Mouse (Mus musculus) B cell, adult 2 months (primary cell): ENCODE results near the gene Gins1.
"Not testable (repeated sequence)": the region's sequence is repeated elsewhere in the genome, so short reads cannot be mapped to it uniquely, and the experiment has no call there.

Experiments
- DNase-seq, 2 experiments: peaks; one replicate each; pipeline ENCODE4 v3.0.0; 2022

Gene Gins1

DNA sequence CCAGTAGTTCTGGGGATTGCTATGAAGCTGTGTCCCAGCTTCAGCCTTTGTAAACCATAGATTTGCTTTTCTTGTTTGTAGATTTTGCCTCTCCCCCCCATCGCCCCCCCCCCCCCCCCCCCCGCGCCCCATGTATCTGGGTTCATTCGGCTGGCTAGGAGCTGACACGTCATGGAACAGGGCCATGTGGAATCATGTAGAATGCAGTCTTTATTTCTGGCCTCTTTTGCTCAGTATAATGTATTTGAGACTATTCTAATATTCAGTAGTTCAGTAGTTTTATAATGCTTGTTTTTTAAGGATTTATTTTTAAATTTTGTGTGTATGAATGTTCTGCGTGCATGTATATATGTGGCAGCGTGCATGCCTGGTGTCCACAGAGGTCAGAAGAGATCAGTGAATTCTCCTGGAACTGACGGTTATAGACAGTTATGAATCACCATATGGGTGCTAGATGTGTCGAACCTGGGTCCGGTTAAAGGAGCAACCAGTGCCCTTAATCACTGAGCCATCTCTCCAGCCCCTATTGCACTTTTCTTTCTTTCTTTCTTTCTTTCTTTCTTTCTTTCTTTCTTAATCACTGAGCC is 5.2 kb downstream of the Gins1 start:
- DNase-seq = no peak

DNA sequence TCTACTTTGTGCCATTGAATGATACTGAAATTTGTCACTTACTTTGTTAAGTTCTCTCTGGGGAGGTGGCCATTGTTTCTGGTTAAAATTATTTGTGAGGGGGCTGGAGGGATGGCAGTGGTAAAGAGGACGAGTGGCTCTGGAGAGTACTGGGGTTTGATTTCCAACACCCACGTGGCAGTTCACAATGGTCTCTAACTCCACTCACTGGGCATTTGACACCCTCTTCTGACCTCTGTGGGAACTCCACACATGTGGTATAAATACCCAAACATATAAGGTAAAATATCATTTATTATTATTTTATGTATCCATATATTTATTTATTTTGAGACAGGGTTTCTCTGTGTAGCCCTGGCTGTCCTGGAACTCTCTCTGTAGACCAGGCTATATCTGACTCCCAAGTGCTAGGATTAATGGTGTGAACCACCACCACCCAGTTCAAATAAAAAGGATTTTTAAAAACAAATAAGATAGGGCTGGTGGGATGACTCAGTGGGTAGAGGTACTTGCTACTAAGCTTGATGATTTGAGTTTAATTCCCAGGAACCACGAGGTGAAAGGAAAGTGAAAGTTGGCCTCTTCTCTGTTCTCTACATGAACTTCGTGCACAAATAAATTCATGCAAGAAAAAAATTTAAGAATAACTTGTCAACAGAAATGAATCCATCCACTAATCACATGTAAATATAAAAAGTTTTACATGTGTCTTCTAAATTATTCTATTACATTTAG is 9.7 kb downstream of the Gins1 start:
- DNase-seq = no peak

DNA sequence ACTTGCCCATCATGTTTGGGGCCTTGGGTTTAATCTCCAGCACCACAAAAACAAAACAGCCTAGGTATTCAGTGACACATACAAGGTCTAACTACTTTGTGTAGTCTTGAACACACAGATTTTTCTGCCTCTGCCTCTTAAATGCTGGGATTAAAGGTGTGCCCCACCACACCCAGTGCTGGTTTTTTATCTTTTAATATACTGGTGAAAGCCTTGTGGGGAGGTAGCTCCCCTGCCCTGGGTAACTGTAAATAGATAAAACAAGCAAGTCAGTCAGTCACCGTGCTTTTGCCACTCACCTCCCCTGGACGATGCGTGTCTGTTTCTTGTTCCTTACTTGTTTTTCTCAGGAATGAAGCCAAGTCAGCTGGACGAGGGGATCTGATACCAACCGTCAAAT is 10.6 kb downstream of the Gins1 start:
- no peak for DNase-seq

DNA sequence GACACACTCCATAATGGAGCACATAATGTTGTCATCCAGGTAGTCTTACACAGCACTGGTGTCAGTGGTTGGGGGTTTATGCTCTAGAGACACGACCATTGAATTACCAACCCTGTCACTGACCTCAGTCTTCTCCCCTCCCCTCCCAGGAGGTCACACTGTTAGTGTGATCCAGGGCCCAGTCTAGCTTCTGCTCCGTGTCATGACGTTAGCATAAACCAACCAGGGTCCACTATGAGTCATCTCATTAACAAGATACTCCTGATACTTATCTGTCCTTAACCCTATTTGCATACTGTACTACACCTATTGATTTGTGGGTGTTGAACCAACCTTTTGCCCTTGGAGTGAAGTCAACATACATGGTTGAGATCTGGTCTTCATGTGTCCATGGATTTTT is 13.5 kb downstream of the Gins1 start:
- DNase-seq = no peak

DNA sequence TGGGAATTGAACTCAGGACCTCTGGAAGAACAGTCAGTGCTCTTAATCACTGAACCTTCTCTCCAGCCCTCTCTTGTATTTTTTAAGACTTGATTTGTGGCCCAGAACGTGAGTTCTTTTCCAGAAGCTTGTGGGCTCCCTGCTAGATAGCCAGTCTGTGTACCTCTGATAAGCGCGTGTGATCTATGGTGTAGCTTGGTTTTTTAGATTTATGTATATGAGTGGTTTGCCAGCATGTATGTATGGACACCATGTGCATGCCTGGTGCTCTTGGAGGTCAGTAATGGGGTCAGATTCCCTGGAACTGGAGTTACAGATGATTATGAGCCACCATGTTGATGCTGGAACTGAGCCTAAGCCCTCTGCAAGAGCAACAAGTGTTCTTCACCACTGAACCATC is 15.3 kb downstream of the Gins1 start:
- DNase-seq = no peak

DNA sequence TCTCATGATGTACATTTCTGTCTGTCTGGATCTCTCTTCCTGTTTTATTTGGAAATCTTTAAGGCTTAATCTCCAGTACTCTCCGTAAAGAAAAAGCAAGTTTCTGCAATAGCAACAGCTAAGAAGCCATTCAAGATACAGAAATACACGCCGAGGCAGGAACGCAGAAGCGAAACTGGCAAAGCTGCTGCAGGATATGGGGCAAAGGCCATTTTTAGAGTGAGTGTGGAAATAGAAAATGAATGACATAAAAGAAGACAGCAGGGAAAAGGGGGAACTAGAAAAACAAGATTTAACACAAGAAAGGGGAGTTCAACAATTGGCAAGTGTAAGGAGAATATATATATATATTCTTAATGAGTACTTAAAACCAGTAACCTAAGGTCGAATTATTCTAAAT is 16.5 kb downstream of the Gins1 start:
- DNase-seq = no peak

DNA sequence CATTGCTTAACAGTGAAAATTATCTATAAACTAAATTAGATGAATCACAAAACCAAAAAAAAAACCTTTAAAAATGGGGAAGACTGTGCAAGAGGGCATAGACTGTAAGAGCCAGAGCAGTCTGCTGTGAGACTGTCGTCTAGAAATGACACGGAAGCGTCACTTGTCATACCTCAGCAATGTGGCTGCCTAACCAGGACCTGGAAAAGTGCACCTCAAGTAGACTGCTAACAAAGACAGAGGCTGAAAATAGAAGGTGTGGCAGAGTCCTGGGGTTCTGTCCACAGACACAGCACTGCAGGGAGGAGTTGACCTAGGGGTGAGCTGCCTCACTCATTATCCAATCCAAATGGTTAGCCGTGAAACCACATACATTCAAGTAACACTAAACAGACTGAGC is 17.0 kb downstream of the Gins1 start:
- DNase-seq = no peak

DNA sequence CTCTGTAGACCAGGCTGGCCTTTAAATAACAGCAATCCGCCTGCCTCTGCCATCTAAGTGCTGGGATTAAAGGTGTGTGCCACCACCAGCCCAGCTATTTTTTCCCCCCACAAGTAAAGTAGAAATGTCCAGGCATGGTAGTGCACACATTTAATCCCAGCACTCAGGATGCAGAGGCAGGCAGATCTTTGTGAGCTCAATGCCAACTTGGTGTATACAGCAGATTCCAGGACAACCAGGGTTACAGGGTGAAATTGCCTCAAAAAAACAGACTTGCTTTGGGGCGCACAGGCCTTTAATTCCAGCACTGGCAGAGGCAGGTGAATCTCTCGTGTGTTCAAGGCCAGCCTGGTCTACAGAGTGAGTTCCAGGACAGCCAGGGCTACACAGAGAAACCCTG is 17.8 kb downstream of the Gins1 start:
- no peak for DNase-seq

DNA sequence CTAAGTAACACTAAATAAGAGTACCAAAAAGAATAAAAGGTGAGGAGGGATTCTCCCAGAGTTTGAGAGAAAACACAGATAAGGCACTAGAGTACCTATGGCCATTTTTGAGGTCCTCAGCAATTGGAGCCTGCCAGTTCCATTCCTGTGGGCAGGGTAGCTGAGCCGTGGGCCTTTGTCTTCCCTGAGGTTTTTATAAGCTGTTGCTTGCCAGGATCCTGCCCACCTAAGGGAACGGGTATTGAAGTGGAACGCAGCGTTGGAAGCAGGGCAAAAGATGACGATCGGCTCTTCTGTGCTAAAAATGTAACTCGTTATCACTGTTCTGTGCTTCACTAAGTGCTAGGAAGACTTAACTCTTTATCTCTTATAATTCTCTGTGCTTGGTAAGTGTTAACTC is 18.3 kb downstream of the Gins1 start:
- no peak for DNase-seq

DNA sequence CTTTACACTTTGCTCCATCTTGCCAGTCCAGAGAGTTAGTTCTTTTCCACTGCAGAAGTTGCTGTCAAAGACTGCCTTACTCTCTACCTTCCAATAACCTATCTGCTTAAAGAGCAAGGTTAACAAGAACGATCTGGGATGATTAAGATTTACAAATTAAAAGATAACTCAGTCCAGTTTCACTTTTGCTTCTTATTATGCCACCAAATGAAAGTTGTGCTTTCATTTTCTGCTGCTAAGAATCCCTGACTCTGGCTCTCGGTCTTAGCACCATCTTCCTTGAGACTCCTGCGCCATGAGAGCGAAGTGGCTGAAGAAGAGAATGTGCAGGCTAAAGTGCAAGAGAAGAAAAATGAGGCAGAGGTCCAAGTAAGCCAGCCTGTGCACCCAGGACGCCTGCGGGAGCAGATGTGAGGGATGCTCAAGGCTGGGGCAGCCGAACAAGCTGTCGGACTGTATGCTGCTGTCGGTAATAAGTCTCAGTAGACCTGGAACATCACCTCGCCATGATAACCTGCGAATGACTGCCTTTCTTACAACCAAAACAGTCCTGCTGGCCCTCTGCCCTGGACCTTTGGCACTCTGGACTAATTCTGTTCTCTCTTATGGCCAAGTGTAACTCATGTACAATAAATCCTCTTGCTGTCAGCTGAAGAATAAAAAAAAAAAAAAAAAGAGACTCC is 22.0 kb downstream of the Gins1 start:
- no peak for DNase-seq

DNA sequence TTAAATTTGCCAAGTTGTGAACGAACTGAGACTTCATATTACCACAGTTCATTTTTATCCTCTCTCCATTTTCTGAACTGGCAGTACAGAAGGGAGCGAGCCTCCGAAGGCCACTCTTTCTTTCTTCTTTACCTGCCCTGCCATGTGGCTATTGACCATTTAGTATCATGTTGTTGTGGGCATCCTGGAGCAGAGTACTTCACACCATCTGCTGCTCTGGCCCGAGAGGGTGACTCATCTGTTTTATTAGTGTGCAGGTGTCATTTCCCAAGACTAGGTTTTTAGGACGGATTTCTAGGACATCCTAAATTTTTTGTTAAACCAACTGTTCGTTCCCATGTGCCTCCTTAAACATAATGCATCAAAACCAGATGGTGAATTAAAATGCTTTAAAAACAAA is 24.0 kb downstream of the Gins1 start:
- DNase-seq = no peak

DNA sequence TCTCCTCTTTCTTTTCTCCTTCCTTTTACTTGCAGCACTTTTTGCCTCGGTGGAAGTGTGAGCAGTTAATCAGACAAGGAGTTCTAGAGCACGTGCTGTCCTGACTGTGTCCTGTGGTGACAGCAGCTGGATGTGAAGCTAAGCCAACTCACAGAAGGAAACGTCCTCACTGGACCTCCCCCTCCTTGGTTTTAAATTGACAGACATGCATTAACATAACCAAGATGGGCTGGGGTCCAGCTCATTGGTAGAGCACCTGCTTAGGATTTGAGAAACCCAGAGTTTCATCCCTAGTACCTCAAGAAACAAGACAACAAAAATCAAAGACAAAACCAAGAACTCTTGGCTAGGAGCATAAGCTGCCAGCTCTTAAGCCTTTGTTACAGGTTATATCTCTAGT is 25.6 kb downstream of the Gins1 start:
- DNase-seq = no peak

DNA sequence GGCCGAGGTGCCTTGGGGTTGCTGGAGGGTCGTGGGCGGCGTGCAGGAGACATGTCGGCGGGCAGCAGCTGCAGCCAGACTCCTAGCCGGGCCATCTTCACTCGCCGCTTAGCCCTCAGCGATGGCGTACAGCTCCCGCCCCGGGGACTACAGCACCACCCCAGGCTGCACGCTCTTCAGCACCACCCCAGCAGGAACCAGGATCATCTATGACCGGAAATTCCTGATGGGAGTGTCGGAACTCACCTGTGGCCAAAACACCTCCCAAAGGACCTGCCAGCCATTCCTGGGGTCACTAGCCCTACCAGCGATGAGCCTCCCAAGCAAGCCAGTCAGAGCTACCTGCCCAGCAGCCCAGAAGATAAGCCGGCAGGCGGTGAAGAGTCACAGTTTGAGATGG is 28.3 kb downstream of the Gins1 start:
- DNase-seq = no peak

DNA sequence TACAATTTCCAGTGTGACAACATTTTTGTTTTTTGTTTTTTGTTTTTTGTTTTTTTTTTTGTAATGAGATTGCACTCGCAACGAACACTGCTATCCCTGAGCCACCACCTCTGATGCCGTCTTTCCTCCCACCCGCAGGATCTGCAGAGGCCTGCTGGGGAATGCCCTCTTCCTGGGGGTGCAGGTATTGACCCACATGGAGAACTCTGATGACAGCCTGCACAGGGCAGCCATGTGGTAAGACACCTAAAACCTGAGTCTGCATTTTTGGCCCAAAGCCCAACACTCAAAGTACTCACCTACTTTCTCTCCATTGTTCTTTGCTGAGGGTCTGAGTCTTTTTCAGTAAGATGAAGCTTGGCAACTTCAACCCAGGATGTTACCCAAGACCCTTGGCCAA is 29.5 kb downstream of the Gins1 start:
- DNase-seq = no peak

DNA sequence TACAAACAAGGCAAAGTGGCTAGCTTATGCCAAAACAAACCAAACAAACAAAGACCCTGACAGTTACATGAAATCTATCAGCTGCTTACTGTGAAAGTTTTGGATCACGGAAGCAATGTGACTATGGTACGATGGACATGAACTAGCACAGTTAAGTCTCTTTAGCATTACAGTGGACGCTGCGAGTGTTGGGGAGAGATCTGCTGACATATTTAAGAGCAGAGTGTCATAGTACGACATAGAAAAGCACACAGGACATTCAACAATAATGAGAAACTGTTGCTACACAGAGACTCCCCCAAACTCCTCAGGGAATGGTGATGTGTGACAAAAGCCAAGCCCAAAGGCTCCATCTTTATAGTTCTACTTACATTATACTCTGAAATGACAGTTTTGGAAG is 38.8 kb downstream of the Gins1 start:
- no peak for DNase-seq

DNA sequence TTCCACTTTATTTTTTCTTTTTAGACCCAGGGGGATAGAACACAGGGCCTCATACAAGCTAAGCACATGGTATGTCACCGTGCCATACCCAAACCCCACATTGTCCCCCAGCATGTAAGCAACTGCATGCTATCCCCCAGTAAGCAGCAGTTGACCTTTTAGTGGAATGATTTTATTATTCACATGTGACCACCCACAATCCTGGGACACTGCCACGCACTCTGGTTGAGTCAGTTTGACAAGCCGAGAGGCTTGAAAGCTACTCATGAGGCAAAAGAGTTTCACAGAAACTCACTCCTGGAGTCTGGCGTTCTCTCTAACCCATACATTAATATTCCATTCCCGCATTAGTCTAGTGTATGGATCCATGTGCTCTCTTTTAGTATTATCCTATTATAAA is 42.1 kb downstream of the Gins1 start:
- DNase-seq = not testable (repeated sequence)

DNA sequence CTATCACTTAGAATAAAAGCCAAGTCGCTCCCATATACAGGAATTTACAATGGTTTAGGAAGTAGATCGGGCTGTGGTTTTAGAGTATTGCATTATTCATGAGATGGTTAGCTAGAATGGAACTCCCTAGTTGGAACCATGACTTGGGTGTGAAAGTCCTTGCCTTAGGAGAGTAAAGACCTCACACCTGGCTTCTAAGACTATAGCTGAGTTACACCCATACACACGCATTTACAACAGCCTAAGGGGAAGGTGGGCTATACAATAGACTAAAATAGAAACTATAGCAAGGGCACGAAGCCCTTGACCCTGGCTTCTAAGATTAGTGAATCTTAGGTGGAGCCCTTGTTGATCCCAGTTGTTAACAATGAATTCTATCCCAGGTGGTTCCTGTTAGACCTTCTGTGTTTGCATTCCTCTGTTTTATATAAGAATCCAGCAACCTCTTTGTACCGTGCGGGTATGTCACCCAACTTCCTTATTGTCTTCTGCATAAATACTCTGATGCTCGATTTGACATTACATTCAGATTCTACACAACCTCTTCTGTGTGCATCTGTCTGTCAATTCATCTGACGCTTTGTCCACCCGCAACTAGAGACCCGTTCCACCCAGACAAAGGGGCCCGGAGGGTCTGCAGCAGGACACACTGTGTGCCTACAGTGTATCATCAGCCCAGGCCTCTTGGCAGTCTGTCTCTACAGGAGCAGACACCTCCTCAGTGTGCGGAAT is 42.8 kb downstream of the Gins1 start:
- DNase-seq = not testable (repeated sequence)

DNA sequence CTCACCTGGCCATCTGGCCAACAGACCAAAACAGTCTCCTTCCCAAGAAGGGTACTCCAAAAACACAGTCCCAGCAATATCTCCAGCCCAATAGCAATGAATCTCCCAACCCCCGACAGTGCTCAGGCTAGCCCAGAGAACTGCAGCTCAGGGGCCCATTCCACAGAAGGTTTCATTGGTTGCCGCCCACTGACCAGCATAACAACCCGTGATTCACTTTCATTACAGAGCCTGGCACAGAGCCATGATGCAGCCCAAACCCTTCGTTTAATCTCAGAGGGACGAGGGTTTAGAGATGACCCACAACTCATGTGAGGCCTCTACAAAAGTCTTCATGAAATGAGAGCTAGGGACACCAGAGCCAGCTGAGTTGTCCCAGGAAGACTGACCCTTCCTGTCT is 43.6 kb downstream of the Gins1 start:
- no peak for DNase-seq

DNA sequence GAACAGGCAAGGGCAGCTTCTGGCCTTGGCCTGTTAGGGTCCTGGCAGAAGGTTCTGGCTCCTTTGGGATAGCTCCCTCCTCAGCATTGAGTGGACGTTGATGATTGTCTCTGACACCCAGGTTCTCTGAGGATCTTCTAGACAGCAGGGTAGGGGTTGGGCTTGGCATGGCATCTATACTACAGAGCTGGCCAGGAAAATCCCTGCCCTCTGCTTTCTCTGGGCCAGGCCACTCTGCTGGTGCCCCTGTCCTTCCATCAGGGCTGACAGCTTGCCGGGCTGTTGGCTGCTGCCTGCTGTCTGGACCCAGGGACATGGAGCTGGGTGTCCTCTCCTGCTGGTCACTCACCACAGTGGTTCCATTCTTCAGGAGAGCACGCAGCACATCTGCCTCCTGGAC is 44.5 kb downstream of the Gins1 start:
- DNase-seq = no peak

DNA sequence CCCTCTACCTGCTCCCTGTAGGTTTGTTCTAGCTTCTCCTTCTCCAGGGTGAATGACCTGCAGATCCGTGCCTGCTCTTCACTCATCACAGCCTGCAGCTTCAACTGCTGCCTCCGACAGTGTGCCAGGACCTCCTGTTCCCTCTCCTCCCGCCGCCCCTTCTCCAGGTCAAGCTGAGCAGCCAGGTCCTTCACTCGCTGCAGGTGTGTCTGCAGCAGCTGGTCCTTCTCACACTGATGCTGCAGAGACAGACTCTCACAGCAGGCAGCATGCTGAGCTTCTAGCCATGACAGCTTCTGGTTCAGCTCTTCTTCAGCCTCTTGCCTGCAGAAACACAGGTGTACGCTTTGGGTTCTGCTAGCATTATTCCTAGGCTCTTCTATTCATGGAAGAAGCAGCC is 44.9 kb downstream of the Gins1 start:
- no peak for DNase-seq

DNA sequence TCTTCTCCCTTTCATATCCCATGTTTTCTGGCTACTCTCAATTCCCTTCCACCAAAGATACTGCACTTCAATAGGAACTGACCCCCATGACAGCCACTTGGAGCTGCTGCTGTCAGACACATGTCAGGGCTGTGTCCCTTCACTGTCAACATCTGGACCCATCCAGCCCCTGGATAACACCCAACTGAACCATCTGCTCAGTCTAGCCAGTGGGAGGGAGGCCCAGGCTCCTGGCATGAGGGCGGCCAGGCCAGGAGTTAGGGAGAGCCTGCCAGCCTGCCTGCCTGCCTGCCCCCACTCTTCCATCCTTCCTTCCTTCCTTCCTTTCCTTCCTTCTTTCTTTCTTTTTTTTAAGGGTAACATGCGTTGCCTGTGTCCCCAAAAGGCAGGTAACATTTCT is 46.0 kb downstream of the Gins1 start:
- no peak for DNase-seq

DNA sequence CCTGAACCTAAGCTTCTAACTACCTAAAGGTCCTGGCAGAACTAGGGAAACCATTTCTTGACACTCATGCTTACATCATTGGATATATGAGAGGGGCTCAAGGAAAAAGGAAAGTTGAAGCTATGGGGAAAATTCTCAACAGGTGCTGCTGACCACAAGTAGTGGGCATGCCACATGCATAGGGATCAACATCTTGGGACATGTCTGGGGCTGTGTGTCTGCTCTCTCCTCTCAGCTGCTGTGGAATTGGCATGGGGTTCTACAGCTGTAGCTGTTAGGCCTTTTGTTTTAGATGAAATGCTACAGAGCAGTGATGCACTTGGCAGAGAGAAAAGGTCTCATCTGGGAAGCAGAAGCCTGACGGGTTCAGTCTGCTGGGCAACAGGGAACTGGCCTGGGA is 50.7 kb downstream of the Gins1 start:
- DNase-seq = no peak

DNA sequence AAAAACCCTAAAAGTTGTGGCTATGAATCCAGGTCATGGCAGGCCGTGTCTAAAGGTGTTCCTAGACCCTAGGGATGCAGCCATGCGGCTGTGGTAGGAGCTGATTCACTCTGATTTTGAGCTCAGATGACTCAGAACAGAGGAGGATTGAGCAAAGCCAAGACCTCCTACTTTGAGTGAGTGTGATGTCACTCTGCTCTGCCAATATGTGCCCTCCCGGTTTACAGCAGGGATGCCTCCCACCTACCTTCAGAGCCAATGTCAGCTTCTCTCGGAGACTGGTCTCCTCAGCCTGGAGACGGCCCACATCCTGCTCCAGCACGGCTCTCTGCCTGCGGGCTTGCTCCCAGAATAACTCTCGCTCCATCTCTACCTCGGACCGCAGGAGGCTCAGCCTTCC is 54.3 kb downstream of the Gins1 start:
- no peak for DNase-seq

DNA sequence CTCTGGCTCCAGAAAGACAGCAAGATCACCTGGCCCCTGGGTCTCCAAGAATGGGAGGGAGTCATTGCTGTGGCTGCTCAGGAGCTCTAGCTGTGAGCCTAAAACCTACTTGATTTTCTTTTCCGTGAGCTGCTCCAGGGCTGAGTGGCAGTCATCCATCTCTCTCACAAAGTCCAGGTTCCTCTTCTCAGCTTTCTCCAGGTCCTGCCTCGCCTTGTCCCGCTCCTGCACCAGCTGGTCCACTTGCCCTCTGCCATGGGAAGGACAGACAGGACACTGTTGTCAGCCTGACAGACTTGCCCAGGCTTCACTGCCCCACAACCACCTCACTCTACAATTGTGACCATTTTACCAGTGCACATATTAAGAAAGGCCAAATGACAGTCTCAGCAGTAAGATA is 58.0 kb downstream of the Gins1 start:
- no peak for DNase-seq
